Mouse (Mus musculus) adrenal gland, postnatal 36 days (tissue): ENCODE results near the gene Ypel5. TPM values are rescaled to one million over a fixed set of nuclear protein-coding genes. Genes with fewer than 3 reads are reported as not detected.

ENCODE experiments used
- DNase-seq, 2 experiments: peaks; one replicate each; pipeline ENCODE4 v3.0.0; 2021; ENCODE audit warnings: mixed read lengths in 1 of 2
- total RNA-seq, 2 experiments: library from RNA; stranded (reverse); gene quantifications; 2 replicates each; pipeline ENCODE4 v1.2.3; 2021

Gene Ypel5
- total RNA-seq, 2 experiments from 2014 or later = 73.2 to 75.3 TPM

- DNase-seq = no peak
Observed at GRCm38 (mm10) chr17:72839000-72839399, 2.7 kb downstream of the Ypel5 start.

- no peak for DNase-seq
Observed at GRCm38 (mm10) chr17:72844393-72844792, 8.1 kb downstream of the Ypel5 start.

- DNase-seq = no peak
Observed at GRCm38 (mm10) chr17:72844949-72845490, 8.8 kb downstream of the Ypel5 start.

GRCm38 (mm10) chr17:72845521-72845920, 9.3 kb downstream of the Ypel5 start:
- DNase-seq = no peak

GRCm38 (mm10) chr17:72855298-72855697, 19.0 kb downstream of the Ypel5 start:
- no peak for DNase-seq

- DNase-seq = peak; percentile 45 to 67
Observed at GRCm38 (mm10) chr17:72857677-72858633, 21.7 kb downstream of the Ypel5 start.

GRCm38 (mm10) chr17:72863226-72863625, 27.0 kb downstream of the Ypel5 start:
- DNase-seq = peak; percentile 7 to 46

GRCm38 (mm10) chr17:72866624-72867245, 30.5 kb downstream of the Ypel5 start:
- no peak for DNase-seq

GRCm38 (mm10) chr17:72868181-72868580, 31.9 kb downstream of the Ypel5 start:
- DNase-seq = peak in 1 of 2 experiments; percentile 7

- peak in 1 of 2 experiments; percentile 14 for DNase-seq
Observed at GRCm38 (mm10) chr17:72878979-72879378, 42.7 kb downstream of the Ypel5 start.

GRCm38 (mm10) chr17:72880156-72880555, 43.9 kb downstream of the Ypel5 start:
- DNase-seq = no peak

- DNase-seq = no peak
Observed at GRCm38 (mm10) chr17:72881051-72881450, 44.8 kb downstream of the Ypel5 start.

- no peak for DNase-seq
Observed at GRCm38 (mm10) chr17:72881804-72882203, 45.6 kb downstream of the Ypel5 start.

- peak; percentile 33 to 72 for DNase-seq
Observed at GRCm38 (mm10) chr17:72889556-72890397, 53.5 kb downstream of the Ypel5 start.

- DNase-seq = no peak
Observed at GRCm38 (mm10) chr17:72890398-72890898, 54.2 kb downstream of the Ypel5 start.

- DNase-seq = no peak
Observed at GRCm38 (mm10) chr17:72891556-72891955, 55.3 kb downstream of the Ypel5 start.

- DNase-seq = no peak
Observed at GRCm38 (mm10) chr17:72895506-72895905, 59.3 kb downstream of the Ypel5 start.

GRCm38 (mm10) chr17:72897076-72897475, 60.8 kb downstream of the Ypel5 start:
- DNase-seq = no peak

- no peak for DNase-seq
Observed at GRCm38 (mm10) chr17:72897961-72898360, 61.7 kb downstream of the Ypel5 start.

- DNase-seq = no peak
Observed at GRCm38 (mm10) chr17:72898775-72899174, 62.5 kb downstream of the Ypel5 start.
